Mouse (Mus musculus): ENCODE measurements around the gene Pram1. TPM values are rescaled to one million over a fixed set of nuclear protein-coding genes. Genes with fewer than 3 reads are reported as not detected.

The Pram1 gene
- polyA plus RNA-seq, 1 experiment, result 3.6 TPM

GRCm38 (mm10) chr17:33686760-33687159 lies 48.9 kb downstream of the Pram1 start, which contains the start of gene Hnrnpm:
Hnrnpm (minus strand) TSS chr17:33686860.
- Histone ChIP-seq H3K4me3 (replicated peaks) (peak within 1 kb of the TSS; percentile 93), H3K9me3 (no peaks in the 10 kb centered on the region), H3K4me1 (peaks cover 40% of the 10 kb centered on the region), H3K36me3 (replicated peaks; ENCODE audit: low read length) (peaks cover 61% of the 10 kb centered on the region), H3K27me3 (replicated peaks) (no peaks in the 10 kb centered on the region)
- TF ChIP-seq FLI1 (IDR thresholded peaks at IDR 0.05; ENCODE audit: low read length) (no peak), GATA1 (IDR thresholded peaks at IDR 0.05; ENCODE audit: borderline replicate concordance, low read length) (no peak)

Other genes starting within 250 kb of the Pram1 start
- gene Zfp101, start 243.4 kb upstream of the Pram1 start, polyA plus RNA-seq (2012; ENCODE audit: insufficient read depth, low replicate concordance), result 0.06 TPM in 1 of 2 replicates, not detected in the other
- not detected in 2 replicates for gene Actl9, start 205.2 kb upstream of the Pram1 start, polyA plus RNA-seq (2012; ENCODE audit: insufficient read depth, low replicate concordance)
- 11.6 and 15.5 TPM in 2 replicates for gene Adamts10, start 113.9 kb upstream of the Pram1 start, polyA plus RNA-seq (2012; ENCODE audit: insufficient read depth, low replicate concordance)
- 5.5 and 19.9 TPM in 2 replicates for gene Myo1f, start 82.3 kb upstream of the Pram1 start, polyA plus RNA-seq (2012; ENCODE audit: insufficient read depth, low replicate concordance)
- gene Zfp414, start 9.0 kb upstream of the Pram1 start, polyA plus RNA-seq (2012; ENCODE audit: insufficient read depth, low replicate concordance), result 135 and 166 TPM in 2 replicates
- gene Hnrnpm, start 48.8 kb downstream of the Pram1 start, polyA plus RNA-seq (2012; ENCODE audit: insufficient read depth, low replicate concordance), result 70.4 and 414 TPM in 2 replicates
- 77.9 and 126 TPM in 2 replicates for gene March2, start 80.6 kb downstream of the Pram1 start, polyA plus RNA-seq (2012; ENCODE audit: insufficient read depth, low replicate concordance)
- gene Rab11b, start 122.5 kb downstream of the Pram1 start, polyA plus RNA-seq (2012; ENCODE audit: insufficient read depth, low replicate concordance), result 140 and 309 TPM in 2 replicates
- gene Angptl4, start 143.8 kb downstream of the Pram1 start, polyA plus RNA-seq (2012; ENCODE audit: insufficient read depth, low replicate concordance), result 0.59 and 1.5 TPM in 2 replicates
- 3.8 and 3.9 TPM in 2 replicates for gene Kank3, start 172.5 kb downstream of the Pram1 start, polyA plus RNA-seq (2012; ENCODE audit: insufficient read depth, low replicate concordance)
- 840 and 6,431 TPM in 2 replicates for gene Rps28, start 186.5 kb downstream of the Pram1 start, polyA plus RNA-seq (2012; ENCODE audit: insufficient read depth, low replicate concordance)
- 1,277 and 1,645 TPM in 2 replicates for gene Ndufa7, start 186.5 kb downstream of the Pram1 start, polyA plus RNA-seq (2012; ENCODE audit: insufficient read depth, low replicate concordance)
- 16.0 and 94.0 TPM in 2 replicates for gene Cd320, start 205.0 kb downstream of the Pram1 start, polyA plus RNA-seq (2012; ENCODE audit: insufficient read depth, low replicate concordance)
- gene Gm7029, start 235.8 kb downstream of the Pram1 start, polyA plus RNA-seq (2012; ENCODE audit: insufficient read depth, low replicate concordance), result not detected in 2 replicates

All from megakaryocyte, embryonic 14.5 days (primary cell).